Mouse (Mus musculus): ENCODE data around the gene Gm12216. TPM values are rescaled to one million over a fixed set of nuclear protein-coding genes. Genes with fewer than 3 reads are reported as not detected.
"Not testable (repeated sequence)": the region's sequence is repeated elsewhere in the genome, so short reads cannot be mapped to it uniquely, and the experiment has no call there.

Gene Gm12216
- polyA plus RNA-seq (2014; fragmentation: Nextera tagmentation; extraction: Ambion mirVana): 0.51 TPM in 1 of 2 replicates, not detected in the other

- Histone ChIP-seq H3K9ac (ENCODE audit: low read depth, low read length) (peak within 1 kb of the TSS; percentile 68), H3K4me2 (peak within 1 kb of the TSS; percentile 83), H3K4me3 (ENCODE audit: low read depth, low read length) (peak within 1 kb of the TSS; percentile 64)
- H3K9me3 ChIP-seq (ENCODE audit: control insufficient read depth, low read length); H3K27ac ChIP-seq (ENCODE audit: low read depth, low read length); H3K27me3 ChIP-seq (replicated peaks; ENCODE audit: control insufficient read depth, insufficient read depth, low read length); H3K4me1 ChIP-seq (replicated peaks; ENCODE audit: control insufficient read depth, insufficient read depth, low read length); H3K36me3 ChIP-seq (ENCODE audit: control insufficient read depth, insufficient read depth, low read length): not testable (repeated sequence)
- peak; percentile 47 for ATAC-seq (replicated peaks; ENCODE audit: low FRiP score)
- DNase-seq (ENCODE audit: low spot score): peak; percentile 54
- WGBS: 13% methylated on average over 35 of the region's 50 CpGs
Observed at GRCm38 (mm10) chr11:53858761-53859580, at the start of gene Gm12216. TSS of gene Gm12216 (minus strand) at chr11:53859256.

DNA sequence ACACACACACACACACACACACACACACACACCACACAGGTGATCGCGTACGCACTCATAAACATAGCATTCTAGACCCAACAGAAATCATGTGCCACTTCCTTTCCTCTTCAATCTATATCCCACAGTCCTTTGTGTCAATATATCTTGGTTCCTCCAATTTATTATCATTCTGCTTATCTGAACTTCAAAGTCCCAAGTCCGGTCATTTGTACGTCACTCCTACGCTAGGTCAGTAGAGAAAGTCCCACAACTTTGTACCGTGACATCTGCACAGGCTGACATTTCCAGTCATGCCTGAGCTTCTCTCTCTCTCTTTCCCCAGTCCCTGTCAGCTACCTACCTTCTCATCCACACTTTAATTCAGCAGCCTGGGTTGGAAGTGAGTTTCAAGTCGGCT is 49.6 kb upstream of the Gm12216 start:
- Histone ChIP-seq H3K4me2 (no peak overlapping the region), H3K9ac (ENCODE audit: low read depth, low read length) (no peak overlapping the region), H3K27ac (ENCODE audit: low read depth, low read length) (no peak overlapping the region), H3K4me3 (ENCODE audit: low read depth, low read length) (no peak overlapping the region), H3K4me1 (replicated peaks; ENCODE audit: control insufficient read depth, insufficient read depth, low read length) (no peaks in the 10 kb centered on the region), H3K9me3 (ENCODE audit: control insufficient read depth, low read length) (no peaks in the 10 kb centered on the region), H3K36me3 (ENCODE audit: control insufficient read depth, insufficient read depth, low read length) (no peaks in the 10 kb centered on the region), H3K27me3 (replicated peaks; ENCODE audit: control insufficient read depth, insufficient read depth, low read length) (no peaks in the 10 kb centered on the region)
- 72% methylated on average over 8 of the region's 8 CpGs for WGBS
- no peak for DNase-seq (ENCODE audit: low spot score)
- no peak for ATAC-seq (replicated peaks; ENCODE audit: low FRiP score)

DNA sequence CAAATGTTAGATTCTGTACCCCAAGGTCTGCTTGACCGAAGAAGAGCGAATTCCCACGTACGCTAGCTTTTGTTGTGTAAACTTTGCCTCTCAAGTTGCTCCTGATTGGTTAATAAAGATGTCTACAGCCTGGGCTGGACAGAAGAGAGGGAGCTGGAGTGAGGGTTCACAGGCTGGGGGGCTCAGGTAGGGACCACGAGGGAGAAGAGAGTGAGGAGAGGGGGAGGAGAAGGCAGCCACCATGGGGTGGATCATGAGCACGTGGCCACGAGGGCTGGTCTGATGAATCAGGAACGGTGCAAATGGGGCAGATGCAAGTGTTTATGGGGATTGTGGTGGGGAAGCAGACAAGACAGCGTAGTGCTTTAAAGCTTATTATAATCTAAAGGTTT is 45.5 kb upstream of the Gm12216 start:
- Histone ChIP-seq H3K9ac (ENCODE audit: low read depth, low read length) (no peak overlapping the region), H3K4me1 (replicated peaks; ENCODE audit: control insufficient read depth, insufficient read depth, low read length) (0 out of 2 replicates have a peak, but pooled peaks cover 2% of the 10 kb centered on the region), H3K27ac (ENCODE audit: low read depth, low read length) (no peak overlapping the region), H3K9me3 (ENCODE audit: control insufficient read depth, low read length) (no peaks in the 10 kb centered on the region), H3K36me3 (ENCODE audit: control insufficient read depth, insufficient read depth, low read length) (no peaks in the 10 kb centered on the region), H3K4me3 (ENCODE audit: low read depth, low read length) (no peak overlapping the region), H3K4me2 (no peak overlapping the region), H3K27me3 (replicated peaks; ENCODE audit: control insufficient read depth, insufficient read depth, low read length) (no peaks in the 10 kb centered on the region)
- DNase-seq (ENCODE audit: low spot score): no peak
- ATAC-seq (replicated peaks; ENCODE audit: low FRiP score): no peak
- 79% methylated on average over 9 of the region's 9 CpGs for WGBS

GRCm38 (mm10) chr11:53903781-53904533 is 44.9 kb upstream of the Gm12216 start:
- H3K4me3 ChIP-seq (ENCODE audit: low read depth, low read length): no peak overlapping the region
- no peak overlapping the region for H3K4me2 ChIP-seq
- no peaks in the 10 kb centered on the region for H3K27me3 ChIP-seq (replicated peaks; ENCODE audit: control insufficient read depth, insufficient read depth, low read length)
- no peaks in the 10 kb centered on the region for H3K36me3 ChIP-seq (ENCODE audit: control insufficient read depth, insufficient read depth, low read length)
- 0 out of 2 replicates have a peak, but pooled peaks cover 2% of the 10 kb centered on the region for H3K4me1 ChIP-seq (replicated peaks; ENCODE audit: control insufficient read depth, insufficient read depth, low read length)
- no peak overlapping the region for H3K9ac ChIP-seq (ENCODE audit: low read depth, low read length)
- 64% methylated on average over 16 of the region's 16 CpGs for WGBS
- DNase-seq (ENCODE audit: low spot score) (no peak), ATAC-seq (replicated peaks; ENCODE audit: low FRiP score) (no peak)
- H3K9me3 ChIP-seq (ENCODE audit: control insufficient read depth, low read length): no peaks in the 10 kb centered on the region
- no peak overlapping the region for H3K27ac ChIP-seq (ENCODE audit: low read depth, low read length)

GRCm38 (mm10) chr11:53902741-53903140 is 43.7 kb upstream of the Gm12216 start:
- no peaks in the 10 kb centered on the region for H3K36me3 ChIP-seq (ENCODE audit: control insufficient read depth, insufficient read depth, low read length)
- H3K9ac ChIP-seq (ENCODE audit: low read depth, low read length): no peak overlapping the region
- H3K27ac ChIP-seq (ENCODE audit: low read depth, low read length): no peak overlapping the region
- DNase-seq (ENCODE audit: low spot score) (no peak), ATAC-seq (replicated peaks; ENCODE audit: low FRiP score) (no peak)
- no peaks in the 10 kb centered on the region for H3K27me3 ChIP-seq (replicated peaks; ENCODE audit: control insufficient read depth, insufficient read depth, low read length)
- no peaks in the 10 kb centered on the region for H3K9me3 ChIP-seq (ENCODE audit: control insufficient read depth, low read length)
- H3K4me3 ChIP-seq (ENCODE audit: low read depth, low read length): no peak overlapping the region
- 84% methylated on average over 14 of the region's 14 CpGs for WGBS
- 0 out of 2 replicates have a peak, but pooled peaks cover 2% of the 10 kb centered on the region for H3K4me1 ChIP-seq (replicated peaks; ENCODE audit: control insufficient read depth, insufficient read depth, low read length)
- H3K4me2 ChIP-seq: no peak overlapping the region

GRCm38 (mm10) chr11:53900991-53901390 is 41.9 kb upstream of the Gm12216 start:
- 0 out of 2 replicates have a peak, but pooled peaks cover 2% of the 10 kb centered on the region for H3K4me1 ChIP-seq (replicated peaks; ENCODE audit: control insufficient read depth, insufficient read depth, low read length)
- no peaks in the 10 kb centered on the region for H3K27me3 ChIP-seq (replicated peaks; ENCODE audit: control insufficient read depth, insufficient read depth, low read length)
- no peak overlapping the region for H3K4me3 ChIP-seq (ENCODE audit: low read depth, low read length)
- WGBS: 48% methylated on average over 1 of the region's 1 CpGs
- H3K9me3 ChIP-seq (ENCODE audit: control insufficient read depth, low read length): no peaks in the 10 kb centered on the region
- no peak overlapping the region for H3K9ac ChIP-seq (ENCODE audit: low read depth, low read length)
- DNase-seq (ENCODE audit: low spot score) (no peak), ATAC-seq (replicated peaks; ENCODE audit: low FRiP score) (no peak)
- H3K27ac ChIP-seq (ENCODE audit: low read depth, low read length): no peak overlapping the region
- H3K36me3 ChIP-seq (ENCODE audit: control insufficient read depth, insufficient read depth, low read length): no peaks in the 10 kb centered on the region
- no peak overlapping the region for H3K4me2 ChIP-seq

- ATAC-seq (replicated peaks; ENCODE audit: low FRiP score) (no peak), DNase-seq (ENCODE audit: low spot score) (no peak)
- Histone ChIP-seq H3K4me2 (no peak overlapping the region), H3K4me1 (replicated peaks; ENCODE audit: control insufficient read depth, insufficient read depth, low read length) (0 out of 2 replicates have a peak, but pooled peaks cover 2% of the 10 kb centered on the region), H3K4me3 (ENCODE audit: low read depth, low read length) (no peak overlapping the region), H3K9ac (ENCODE audit: low read depth, low read length) (no peak overlapping the region), H3K9me3 (ENCODE audit: control insufficient read depth, low read length) (no peaks in the 10 kb centered on the region), H3K27me3 (replicated peaks; ENCODE audit: control insufficient read depth, insufficient read depth, low read length) (no peaks in the 10 kb centered on the region), H3K36me3 (ENCODE audit: control insufficient read depth, insufficient read depth, low read length) (no peaks in the 10 kb centered on the region), H3K27ac (ENCODE audit: low read depth, low read length) (no peak overlapping the region)
- WGBS: 92% methylated on average over 6 of the region's 6 CpGs
Observed at GRCm38 (mm10) chr11:53899981-53900380, 40.9 kb upstream of the Gm12216 start.

- Histone ChIP-seq H3K27ac (ENCODE audit: low read depth, low read length) (no peak overlapping the region), H3K4me1 (replicated peaks; ENCODE audit: control insufficient read depth, insufficient read depth, low read length) (0 out of 2 replicates have a peak, but pooled peaks cover 2% of the 10 kb centered on the region), H3K9ac (ENCODE audit: low read depth, low read length) (no peak overlapping the region), H3K27me3 (replicated peaks; ENCODE audit: control insufficient read depth, insufficient read depth, low read length) (no peaks in the 10 kb centered on the region), H3K4me3 (ENCODE audit: low read depth, low read length) (no peak overlapping the region), H3K9me3 (ENCODE audit: control insufficient read depth, low read length) (no peaks in the 10 kb centered on the region), H3K36me3 (ENCODE audit: control insufficient read depth, insufficient read depth, low read length) (no peaks in the 10 kb centered on the region), H3K4me2 (no peak overlapping the region)
- no peak for ATAC-seq (replicated peaks; ENCODE audit: low FRiP score)
- 57% methylated on average over 3 of the region's 3 CpGs for WGBS
- no peak for DNase-seq (ENCODE audit: low spot score)
Observed at GRCm38 (mm10) chr11:53899004-53899403, 39.9 kb upstream of the Gm12216 start.

Measured in liver, embryonic 11.5 days (tissue).